Mouse (Mus musculus): ENCODE results near the gene Mipep. TPM values are rescaled to one million over a fixed set of nuclear protein-coding genes. Genes with fewer than 3 reads are reported as not detected.

Gene Mipep
- total RNA-seq, 4 experiments from 2014 or later, result 35.0 to 37.7 (median 36.3) TPM

- no peak for DNase-seq (ENCODE audit: low spot score in 2 of 2)
Observed at GRCm38 (mm10) chr14:60756271-60756670, 28.1 kb upstream of the Mipep start.

- no peak for DNase-seq (ENCODE audit: low spot score in 2 of 2)
Observed at GRCm38 (mm10) chr14:60757265-60757664, 27.1 kb upstream of the Mipep start.

GRCm38 (mm10) chr14:60757722-60758121 is 26.7 kb upstream of the Mipep start:
- no peak for DNase-seq (ENCODE audit: low spot score in 2 of 2)

- no peak for DNase-seq (ENCODE audit: low spot score in 2 of 2)
Observed at GRCm38 (mm10) chr14:60759097-60759496, 25.3 kb upstream of the Mipep start.

- DNase-seq (ENCODE audit: low spot score in 2 of 2), result no peak
Observed at GRCm38 (mm10) chr14:60761801-60762200, 22.6 kb upstream of the Mipep start.

GRCm38 (mm10) chr14:60762754-60763153 is 21.6 kb upstream of the Mipep start:
- DNase-seq (ENCODE audit: low spot score in 2 of 2), result no peak

- no peak for DNase-seq (ENCODE audit: low spot score in 2 of 2)
Observed at GRCm38 (mm10) chr14:60763746-60764145, 20.6 kb upstream of the Mipep start.

- DNase-seq (ENCODE audit: low spot score in 2 of 2), result no peak
Observed at GRCm38 (mm10) chr14:60764526-60764925, 19.8 kb upstream of the Mipep start.

GRCm38 (mm10) chr14:60765025-60765424 is 19.3 kb upstream of the Mipep start:
- DNase-seq (ENCODE audit: low spot score in 2 of 2), result no peak

- DNase-seq (ENCODE audit: low spot score in 2 of 2), result no peak
Observed at GRCm38 (mm10) chr14:60767884-60768283, 16.5 kb upstream of the Mipep start, which contains the start of gene C1qtnf9. TSS of gene C1qtnf9 (plus strand) at chr14:60768134.

GRCm38 (mm10) chr14:60769340-60769739 is 15.0 kb upstream of the Mipep start:
- DNase-seq (ENCODE audit: low spot score in 2 of 2), result no peak

- no peak for DNase-seq (ENCODE audit: low spot score in 2 of 2)
Observed at GRCm38 (mm10) chr14:60770594-60770993, 13.8 kb upstream of the Mipep start.

- peak; percentile 20 to 31 for DNase-seq (ENCODE audit: low spot score in 2 of 2)
Observed at GRCm38 (mm10) chr14:60771057-60771456, 13.3 kb upstream of the Mipep start.

GRCm38 (mm10) chr14:60773476-60773875 is 10.9 kb upstream of the Mipep start:
- no peak for DNase-seq (ENCODE audit: low spot score in 2 of 2)

GRCm38 (mm10) chr14:60776521-60776920 is 7.9 kb upstream of the Mipep start:
- no peak for DNase-seq (ENCODE audit: low spot score in 2 of 2)

GRCm38 (mm10) chr14:60777485-60777919 is 6.9 kb upstream of the Mipep start:
- DNase-seq (ENCODE audit: low spot score in 2 of 2), result no peak

GRCm38 (mm10) chr14:60779198-60779597 is 5.2 kb upstream of the Mipep start:
- no peak for DNase-seq (ENCODE audit: low spot score in 2 of 2)

GRCm38 (mm10) chr14:60782121-60782656 is 2.2 kb upstream of the Mipep start:
- DNase-seq (ENCODE audit: low spot score in 2 of 2), result no peak

GRCm38 (mm10) chr14:60783196-60783595 is 1.2 kb upstream of the Mipep start:
- no peak for DNase-seq (ENCODE audit: low spot score in 2 of 2)

- peak in 1 of 2 experiments; percentile 8 for DNase-seq (ENCODE audit: low spot score in 2 of 2)
Observed at GRCm38 (mm10) chr14:60790103-60790502, 5.7 kb downstream of the Mipep start.

GRCm38 (mm10) chr14:60796600-60797322 is 12.4 kb downstream of the Mipep start:
- DNase-seq (ENCODE audit: low spot score in 2 of 2), result no peak

- DNase-seq (ENCODE audit: low spot score in 2 of 2), result no peak
Observed at GRCm38 (mm10) chr14:60797596-60797995, 13.2 kb downstream of the Mipep start.

GRCm38 (mm10) chr14:60798721-60799120 is 14.3 kb downstream of the Mipep start:
- DNase-seq (ENCODE audit: low spot score in 2 of 2), result no peak

Data from gastrocnemius, adult 8-10 months (tissue).